Mouse (Mus musculus) urinary bladder, postnatal 36 days (tissue): ENCODE measurements around the gene Fgf12.

Source experiments
- DNase-seq, 2 experiments: peaks; one replicate each; pipeline ENCODE4 v3.0.0; 2022; ENCODE audit warnings: low spot score in 2 of 2, mixed read lengths in 1 of 2

The Fgf12 gene

GRCm38 (mm10) chr16:28610940-28611339 is 141.9 kb downstream of the Fgf12 start:
- DNase-seq = peak; percentile 4 to 13

GRCm38 (mm10) chr16:28603155-28603554 is 149.7 kb downstream of the Fgf12 start:
- no peak for DNase-seq

GRCm38 (mm10) chr16:28601723-28602122 is 151.1 kb downstream of the Fgf12 start:
- DNase-seq = no peak

- no peak for DNase-seq
These were observed 156.8 kb downstream of the Fgf12 start for GRCm38 (mm10) chr16:28596112-28596511.

- peak; percentile 56 to 63 for DNase-seq
These were observed 159.6 kb downstream of the Fgf12 start for GRCm38 (mm10) chr16:28593075-28593915.

GRCm38 (mm10) chr16:28592466-28592865 is 160.4 kb downstream of the Fgf12 start:
- DNase-seq = no peak

- DNase-seq = no peak
These were observed 161.3 kb downstream of the Fgf12 start for GRCm38 (mm10) chr16:28591583-28591982.

GRCm38 (mm10) chr16:28572212-28572611 is 180.7 kb downstream of the Fgf12 start:
- DNase-seq = no peak

- no peak for DNase-seq
These were observed 188.1 kb downstream of the Fgf12 start for GRCm38 (mm10) chr16:28564716-28565217.

- DNase-seq = peak in 1 of 2 experiments; percentile 13
These were observed 188.7 kb downstream of the Fgf12 start for GRCm38 (mm10) chr16:28564075-28564715.

- no peak for DNase-seq
These were observed 190.0 kb downstream of the Fgf12 start for GRCm38 (mm10) chr16:28562847-28563246.

GRCm38 (mm10) chr16:28555219-28555618 is 197.6 kb downstream of the Fgf12 start:
- DNase-seq = no peak

- no peak for DNase-seq
These were observed 213.4 kb downstream of the Fgf12 start for GRCm38 (mm10) chr16:28539423-28539822.

- peak; percentile 58 to 68 for DNase-seq
These were observed 235.0 kb downstream of the Fgf12 start for GRCm38 (mm10) chr16:28517596-28518524.

GRCm38 (mm10) chr16:28512446-28512845 is 240.4 kb downstream of the Fgf12 start:
- DNase-seq = no peak

GRCm38 (mm10) chr16:28511413-28511812 is 241.5 kb downstream of the Fgf12 start:
- no peak for DNase-seq

- DNase-seq = no peak
These were observed 254.8 kb downstream of the Fgf12 start for GRCm38 (mm10) chr16:28497971-28498607.

GRCm38 (mm10) chr16:28491711-28492110 is 261.2 kb downstream of the Fgf12 start:
- no peak for DNase-seq

GRCm38 (mm10) chr16:28490515-28490914 is 262.4 kb downstream of the Fgf12 start:
- DNase-seq = peak; percentile 18 to 48

- DNase-seq = no peak
These were observed 267.9 kb downstream of the Fgf12 start for GRCm38 (mm10) chr16:28484920-28485319.

GRCm38 (mm10) chr16:28479022-28479421 is 273.8 kb downstream of the Fgf12 start:
- no peak for DNase-seq
